Mouse (Mus musculus): ENCODE measurements at regions not wholly inside any gene's neighbourhood (a gene's known extent, or its start where the extent isn't known, plus 50 kb on each side); places are given as distances from the start of the nearest gene placed in this dataset.

GRCm38 (mm10) chr8:73767233-73767632, 413.9 kb upstream of the Large1 start:
- peak; percentile 7 for DNase-seq (ENCODE audit: low read depth, low spot score)

- DNase-seq (ENCODE audit: low read depth, low spot score): peak; percentile 33
These were observed 405.4 kb upstream of the Large1 start for GRCm38 (mm10) chr8:73758771-73759170.

- no peak for DNase-seq (ENCODE audit: low read depth, low spot score)
These were observed 397.2 kb upstream of the Large1 start for GRCm38 (mm10) chr8:73750571-73750970.

GRCm38 (mm10) chr8:73706857-73707256, 353.5 kb upstream of the Large1 start:
- DNase-seq (ENCODE audit: low read depth, low spot score): no peak

Measured in R1 (cell line).